Mouse (Mus musculus): Measurements from ENCODE around the gene Ryr3.

DNA sequence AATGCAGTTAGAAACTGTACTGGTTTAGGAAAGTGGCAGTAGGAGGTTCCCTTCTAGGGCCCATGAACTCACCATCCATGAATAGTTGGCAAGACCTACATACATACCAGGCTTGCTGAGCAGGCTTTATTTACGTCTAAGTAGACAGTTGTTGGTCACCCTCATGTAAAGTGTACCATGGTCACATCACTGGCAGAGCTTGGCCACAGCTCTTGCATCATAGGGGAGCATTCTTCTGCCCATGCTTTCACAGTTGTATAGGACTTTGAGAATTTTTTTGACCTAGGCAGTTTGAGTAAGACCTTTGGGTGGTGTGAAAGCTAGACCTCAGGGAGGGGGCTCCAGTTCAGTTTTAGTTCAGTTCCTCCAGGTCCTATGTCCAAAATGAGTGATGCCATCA is 619.8 kb downstream of the Ryr3 start:
- TF ChIP-seq CTCF (IDR thresholded peaks at IDR 0.05; ENCODE audit: extremely low read depth, insufficient read length, insufficient replicate concordance, low read depth, low read length) (no peak), POLR2A (IDR thresholded peaks at IDR 0.05; ENCODE audit: low read depth, low read length) (no peak)

Measured in small intestine, adult 2 months (tissue).